Mouse (Mus musculus) embryonic fibroblast, embryonic 13.5 days (primary cell): ENCODE results near the gene S100a11. TPM values are rescaled to one million over a fixed set of nuclear protein-coding genes. Genes with fewer than 3 reads are reported as not detected.

Source experiments
- H3K27ac ChIP-seq: 2 replicates; pipeline ENCODE4 v1.5.1; 2012; ENCODE audit warnings: low read length, control low read depth, inconsistent platforms; ENCODE audit not compliant: insufficient read depth
- H3K4me1 ChIP-seq: 2 replicates; pipeline ENCODE4 v1.6.1; 2011; ENCODE audit warnings: low read length; ENCODE audit not compliant: control insufficient read depth, insufficient read depth
- H3K4me3 ChIP-seq: 2 replicates; pipeline ENCODE4 v1.5.1; 2011; ENCODE audit warnings: mild to moderate bottlenecking, control low read depth, low read length; ENCODE audit not compliant: insufficient read depth
- CTCF ChIP-seq: IDR thresholded peaks from 2 replicates; pipeline ENCODE4 v1.5.1; 2011; ENCODE audit warnings: mild to moderate bottlenecking, control low read depth, low read length, moderate library complexity, borderline replicate concordance; ENCODE audit not compliant: insufficient read depth
- POLR2A ChIP-seq: IDR thresholded peaks from 2 replicates; pipeline ENCODE4 v1.6.1; 2011; ENCODE audit warnings: low read depth, mild to moderate bottlenecking, control low read depth, low read length, moderate library complexity
- polyA plus RNA-seq: library from polyadenylated mRNA; stranded (reverse); fragments of >200 nt; gene quantifications from 2 replicates; pipeline ENCODE4 v1.2.4, GENCODE M21; 2011; ENCODE audit warnings: low read depth; ENCODE audit not compliant: missing spikeins, insufficient read length

S100a11 gene
- polyA plus RNA-seq, 1 experiment, result 1,573 TPM

- no peak overlapping the region for H3K4me3 ChIP-seq
- TF ChIP-seq CTCF, result no peak
- no peak for TF ChIP-seq POLR2A
- H3K4me1 ChIP-seq, result peaks cover 8% of the 10 kb centered on the region
- no peak overlapping the region for H3K27ac ChIP-seq
Measured at GRCm38 (mm10) chr3:93572058-93572791, 51.9 kb downstream of the S100a11 start.

Other genes starting within 250 kb of the S100a11 start
- not detected in 2 replicates for gene Flg, start 247.0 kb upstream of the S100a11 start, polyA plus RNA-seq
- not detected in 2 replicates for gene Hrnr, start 200.7 kb upstream of the S100a11 start, polyA plus RNA-seq
- not detected in 2 replicates for gene Rptn, start 126.8 kb upstream of the S100a11 start, polyA plus RNA-seq
- gene Tchh, start 78.2 kb upstream of the S100a11 start, polyA plus RNA-seq, result 0.17 and 0.32 TPM in 2 replicates
- gene Tchhl1, start 51.7 kb upstream of the S100a11 start, polyA plus RNA-seq, result not detected in 2 replicates
- gene S100a10, start 34.6 kb downstream of the S100a11 start, polyA plus RNA-seq, result 373 and 491 TPM in 2 replicates
- not detected in 2 replicates for gene Tdpoz2, start 132.2 kb downstream of the S100a11 start, polyA plus RNA-seq
- gene Tdpoz1, start 155.8 kb downstream of the S100a11 start, polyA plus RNA-seq, result not detected in 2 replicates
- gene Gm37596, start 172.6 kb downstream of the S100a11 start, polyA plus RNA-seq, result not detected in 2 replicates